Mouse (Mus musculus): ENCODE data around the gene Cdk6.

Cdk6 gene

GRCm38 (mm10) chr5:3480637-3481395, 139.5 kb downstream of the Cdk6 start:
- DNase-seq (ENCODE audit: extremely low read depth, low read depth, low spot score) = no peak

GRCm38 (mm10) chr5:3482474-3482873, 141.2 kb downstream of the Cdk6 start:
- DNase-seq (ENCODE audit: extremely low read depth, low read depth, low spot score) = no peak

GRCm38 (mm10) chr5:3483054-3483722, 141.9 kb downstream of the Cdk6 start:
- no peak for DNase-seq (ENCODE audit: extremely low read depth, low read depth, low spot score)

- DNase-seq (ENCODE audit: extremely low read depth, low read depth, low spot score) = no peak
These were observed 145.4 kb downstream of the Cdk6 start for GRCm38 (mm10) chr5:3486579-3487282.

GRCm38 (mm10) chr5:3488146-3488774, 147.0 kb downstream of the Cdk6 start:
- DNase-seq (ENCODE audit: extremely low read depth, low read depth, low spot score) = no peak

GRCm38 (mm10) chr5:3490358-3490757, 149.1 kb downstream of the Cdk6 start:
- DNase-seq (ENCODE audit: extremely low read depth, low read depth, low spot score) = no peak

- DNase-seq (ENCODE audit: extremely low read depth, low read depth, low spot score) = no peak
These were observed 149.8 kb downstream of the Cdk6 start for GRCm38 (mm10) chr5:3491084-3491483.

GRCm38 (mm10) chr5:3491883-3492282, 150.6 kb downstream of the Cdk6 start:
- no peak for DNase-seq (ENCODE audit: extremely low read depth, low read depth, low spot score)

GRCm38 (mm10) chr5:3492776-3493636, 151.7 kb downstream of the Cdk6 start:
- no peak for DNase-seq (ENCODE audit: extremely low read depth, low read depth, low spot score)

- DNase-seq (ENCODE audit: extremely low read depth, low read depth, low spot score) = no peak
These were observed 152.7 kb downstream of the Cdk6 start for GRCm38 (mm10) chr5:3493968-3494367.

GRCm38 (mm10) chr5:3494452-3495187, 153.3 kb downstream of the Cdk6 start:
- DNase-seq (ENCODE audit: extremely low read depth, low read depth, low spot score) = no peak

GRCm38 (mm10) chr5:3497505-3497925, 156.2 kb downstream of the Cdk6 start:
- no peak for DNase-seq (ENCODE audit: extremely low read depth, low read depth, low spot score)

- no peak for DNase-seq (ENCODE audit: extremely low read depth, low read depth, low spot score)
These were observed 159.0 kb downstream of the Cdk6 start for GRCm38 (mm10) chr5:3500298-3500697.

GRCm38 (mm10) chr5:3500957-3501563, 159.8 kb downstream of the Cdk6 start:
- DNase-seq (ENCODE audit: extremely low read depth, low read depth, low spot score) = no peak

GRCm38 (mm10) chr5:3501564-3502001, 160.3 kb downstream of the Cdk6 start:
- DNase-seq (ENCODE audit: extremely low read depth, low read depth, low spot score) = no peak

- no peak for DNase-seq (ENCODE audit: extremely low read depth, low read depth, low spot score)
These were observed 161.5 kb downstream of the Cdk6 start for GRCm38 (mm10) chr5:3502610-3503350.

GRCm38 (mm10) chr5:3503373-3503772, 162.1 kb downstream of the Cdk6 start:
- no peak for DNase-seq (ENCODE audit: extremely low read depth, low read depth, low spot score)

GRCm38 (mm10) chr5:3503836-3504323, 162.6 kb downstream of the Cdk6 start:
- no peak for DNase-seq (ENCODE audit: extremely low read depth, low read depth, low spot score)
